Mouse (Mus musculus) neural tube, embryonic 12.5 days (tissue): ENCODE results near the gene Nkapl. TPM values are rescaled to one million over a fixed set of nuclear protein-coding genes. Genes with fewer than 3 reads are reported as not detected.
"Not testable (repeated sequence)": the region's sequence is repeated elsewhere in the genome, so short reads cannot be mapped to it uniquely, and the experiment has no call there.

Source experiments
- ATAC-seq: fragments of 200-750 bp; cut with Nextera tagmentation; 2 replicates; pipeline ENCODE4 v1.8.0; 2017; ENCODE audit warnings: low read depth, mild to moderate bottlenecking, moderate TSS enrichment, moderate library complexity; ENCODE audit not compliant: low FRiP score
- H3K27ac ChIP-seq: fragments of 300-500 bp; sonication (generic); 2 replicates; pipeline ENCODE4 v1.5.1; 2016
- H3K27me3 ChIP-seq: fragments of 300-500 bp; sonication (generic); replicated peaks from 2 replicates; pipeline ENCODE4 v1.6.1; 2016; ENCODE audit warnings: mild to moderate bottlenecking
- H3K36me3 ChIP-seq: fragments of 300-500 bp; sonication (generic); 2 replicates; pipeline ENCODE4 v1.6.1; 2016; ENCODE audit warnings: mild to moderate bottlenecking
- H3K4me1 ChIP-seq: fragments of 300-500 bp; sonication (generic); 2 replicates; pipeline ENCODE4 v1.6.1; 2016
- H3K4me2 ChIP-seq: fragments of 300-500 bp; sonication (generic); replicated peaks from 2 replicates; pipeline ENCODE4 v1.6.1; 2016; ENCODE audit warnings: mild to moderate bottlenecking
- H3K4me3 ChIP-seq: fragments of 300-500 bp; sonication (generic); 2 replicates; pipeline ENCODE4 v1.5.1; 2016
- H3K9ac ChIP-seq: fragments of 300-500 bp; sonication (generic); 2 replicates; pipeline ENCODE4 v1.6.1; 2016; ENCODE audit warnings: mild to moderate bottlenecking
- H3K9me3 ChIP-seq: fragments of 300-500 bp; sonication (generic); 2 replicates; pipeline ENCODE4 v1.6.1; 2016; ENCODE audit warnings: mild to moderate bottlenecking
- WGBS: fragments of 180-500 bp; shearing (Covaris S2); methylation state at CpG from one replicate; pipeline ENCODE4 v1.1.7; 2016; 5-methylcytosine and 5-hydroxymethylcytosine counted together
- polyA plus RNA-seq: library from polyadenylated mRNA; unstranded; fragments of >200 nt; fragmentation: Nextera tagmentation; extraction: Ambion mirVana; gene quantifications from 2 replicates; pipeline ENCODE4 v1.2.1, GENCODE M21; 2016

Nkapl gene
- 2.2 and 2.5 TPM in 2 replicates for polyA plus RNA-seq

GRCm38 (mm10) chr13:21468061-21469019 is at the start of gene Nkapl:
Gene Nkapl (minus strand): TSS chr13:21468509.
- peak within 1 kb of the TSS; percentile 52 for H3K4me3 ChIP-seq
- H3K36me3 ChIP-seq: no peaks in the 10 kb centered on the region
- no peaks in the 10 kb centered on the region for H3K9me3 ChIP-seq
- H3K9ac ChIP-seq: peak within 1 kb of the TSS; percentile 69
- WGBS: under 1% methylated on average over 54 of the region's 54 CpGs
- peak; percentile 99 for ATAC-seq
- no peak within 1 kb of the TSS for H3K27ac ChIP-seq
- H3K4me1 ChIP-seq: no peaks in the 10 kb centered on the region
- no peaks in the 10 kb centered on the region for H3K27me3 ChIP-seq
- H3K4me2 ChIP-seq: peak within 1 kb of the TSS; percentile 88

- no peaks in the 10 kb centered on the region for H3K36me3 ChIP-seq
- no peaks in the 10 kb centered on the region for H3K9me3 ChIP-seq
- peak overlapping the region; percentile 58 for H3K4me3 ChIP-seq
- peak; percentile 96 for ATAC-seq
- H3K9ac ChIP-seq: peak overlapping the region; percentile 59
- H3K27me3 ChIP-seq: no peaks in the 10 kb centered on the region
- peak overlapping the region; percentile 67 for H3K4me2 ChIP-seq
- no peaks in the 10 kb centered on the region; the same call in 1 of the 2 replicates for H3K4me1 ChIP-seq
- H3K27ac ChIP-seq: peak overlapping the region; percentile 57
- under 1% methylated on average over 21 of the region's 21 CpGs for whole genome bisulfite sequencing
Observed at GRCm38 (mm10) chr13:21506221-21506649, 37.9 kb upstream of the Nkapl start.

GRCm38 (mm10) chr13:21502296-21502695 is 34.0 kb upstream of the Nkapl start:
- no peaks in the 10 kb centered on the region; the same call in 1 of the 2 replicates for H3K4me1 ChIP-seq
- no peaks in the 10 kb centered on the region for H3K27me3 ChIP-seq
- H3K27ac ChIP-seq: no peak overlapping the region
- H3K4me3 ChIP-seq: no peak overlapping the region
- no peaks in the 10 kb centered on the region for H3K36me3 ChIP-seq
- no peaks in the 10 kb centered on the region for H3K9me3 ChIP-seq
- ATAC-seq: no peak
- no peak overlapping the region for H3K9ac ChIP-seq
- H3K4me2 ChIP-seq: no peak overlapping the region
- WGBS: 83% methylated on average over 5 of the region's 5 CpGs

- not testable (repeated sequence) for H3K4me3 ChIP-seq, H3K27me3 ChIP-seq, H3K9me3 ChIP-seq, H3K4me1 ChIP-seq, H3K36me3 ChIP-seq, ATAC-seq, H3K9ac ChIP-seq, H3K27ac ChIP-seq, H3K4me2 ChIP-seq
- 93% methylated on average over 17 of the region's 17 CpGs for WGBS
Observed at GRCm38 (mm10) chr13:21501182-21501581, 32.9 kb upstream of the Nkapl start, which contains the start of gene Gm11273. Gene Gm11273 (minus strand): TSS chr13:21501418.

- no peak within 1 kb of the TSS for H3K4me2 ChIP-seq
- WGBS: 95% methylated on average over 21 of the region's 21 CpGs
- no peaks in the 10 kb centered on the region for H3K9me3 ChIP-seq
- no peaks in the 10 kb centered on the region for H3K4me1 ChIP-seq
- H3K9ac ChIP-seq: no peak within 1 kb of the TSS
- H3K27ac ChIP-seq: no peak within 1 kb of the TSS
- no peak within 1 kb of the TSS for H3K4me3 ChIP-seq
- no peak for ATAC-seq
- no peaks in the 10 kb centered on the region for H3K27me3 ChIP-seq
- H3K36me3 ChIP-seq: no peaks in the 10 kb centered on the region
Observed at GRCm38 (mm10) chr13:21495080-21495479, 26.8 kb upstream of the Nkapl start, which contains the start of gene AK157302. Gene AK157302 (plus strand): TSS chr13:21495223.

- H3K4me2 ChIP-seq: no peak overlapping the region
- no peak for ATAC-seq
- H3K27me3 ChIP-seq: no peaks in the 10 kb centered on the region
- no peaks in the 10 kb centered on the region for H3K4me1 ChIP-seq
- H3K4me3 ChIP-seq: no peak overlapping the region
- no peaks in the 10 kb centered on the region for H3K9me3 ChIP-seq
- no peak overlapping the region for H3K9ac ChIP-seq
- no peak overlapping the region for H3K27ac ChIP-seq
- no peaks in the 10 kb centered on the region for H3K36me3 ChIP-seq
- WGBS: 94% methylated on average over 5 of the region's 5 CpGs
Observed at GRCm38 (mm10) chr13:21492847-21493246, 24.5 kb upstream of the Nkapl start.

- Histone ChIP-seq H3K27ac (no peak overlapping the region), H3K36me3 (peaks cover 18% of the 10 kb centered on the region; the same call in 1 of the 2 replicates), H3K9ac (no peak overlapping the region), H3K4me1 (no peaks in the 10 kb centered on the region), H3K4me2 (no peak overlapping the region), H3K27me3 (no peaks in the 10 kb centered on the region), H3K9me3 (no peaks in the 10 kb centered on the region), H3K4me3 (no peak overlapping the region)
- ATAC-seq: no peak
- WGBS: 91% methylated on average over 1 of the region's 1 CpGs
Observed at GRCm38 (mm10) chr13:21486881-21487280, 18.6 kb upstream of the Nkapl start.

GRCm38 (mm10) chr13:21478759-21479670 is 10.7 kb upstream of the Nkapl start, which contains the start of the genes Zkscan4 and Gm10065:
Gene Zkscan4 (plus strand): TSS chr13:21478907.
Gene Gm10065 (minus strand): TSS chr13:21479441.
- Histone ChIP-seq H3K27ac (0 out of 2 replicates have a peak within 1 kb of the TSS, but pooled peaks have one; percentile 4), H3K9ac (peak within 1 kb of the TSS; percentile 66), H3K4me3 (peak within 1 kb of the TSS; percentile 55), H3K4me2 (peak within 1 kb of the TSS; percentile 68)
- H3K9me3 ChIP-seq, H3K27me3 ChIP-seq, H3K4me1 ChIP-seq, H3K36me3 ChIP-seq: not testable (repeated sequence)
- WGBS: 5% methylated on average over 31 of the region's 31 CpGs
- peak; percentile 92 for ATAC-seq

GRCm38 (mm10) chr13:21472427-21472826 is 4.1 kb upstream of the Nkapl start:
- Histone ChIP-seq H3K27me3 (no peaks in the 10 kb centered on the region), H3K27ac (no peak overlapping the region), H3K4me1 (no peaks in the 10 kb centered on the region), H3K4me3 (no peak overlapping the region), H3K9me3 (no peaks in the 10 kb centered on the region), H3K9ac (no peak overlapping the region), H3K4me2 (no peak overlapping the region), H3K36me3 (no peaks in the 10 kb centered on the region)
- WGBS: 34% methylated on average over 4 of the region's 4 CpGs
- no peak for ATAC-seq

- H3K4me1 ChIP-seq: no peaks in the 10 kb centered on the region
- no peaks in the 10 kb centered on the region for H3K27me3 ChIP-seq
- no peak overlapping the region for H3K4me3 ChIP-seq
- no peaks in the 10 kb centered on the region for H3K36me3 ChIP-seq
- no peak for ATAC-seq
- H3K9ac ChIP-seq: no peak overlapping the region
- no peak overlapping the region for H3K27ac ChIP-seq
- peak overlapping the region; percentile 88; the same call in 1 of the 2 replicates for H3K4me2 ChIP-seq
- H3K9me3 ChIP-seq: no peaks in the 10 kb centered on the region
- 33% methylated on average over 9 of the region's 9 CpGs for WGBS
Observed at GRCm38 (mm10) chr13:21469097-21469496, 788 bp upstream of the Nkapl start.

GRCm38 (mm10) chr13:21467336-21467735 is 973 bp downstream of the Nkapl start:
- Histone ChIP-seq H3K4me1 (no peaks in the 10 kb centered on the region), H3K27me3 (no peaks in the 10 kb centered on the region), H3K36me3 (no peaks in the 10 kb centered on the region), H3K9me3 (no peaks in the 10 kb centered on the region), H3K27ac (no peak overlapping the region), H3K4me2 (peak overlapping the region; percentile 88; the same call in 1 of the 2 replicates), H3K9ac (no peak overlapping the region), H3K4me3 (no peak overlapping the region)
- WGBS: 85% methylated on average over 10 of the region's 10 CpGs
- ATAC-seq: no peak
